Mouse (Mus musculus): ENCODE measurements at regions not wholly inside any gene's neighbourhood (a gene's known extent, or its start where the extent isn't known, plus 50 kb on each side); places are given as distances from the start of the nearest gene placed in this dataset.
A peak's percentile ranks its signal among the peaks of the same experiment; 100 is the strongest.

DNA sequence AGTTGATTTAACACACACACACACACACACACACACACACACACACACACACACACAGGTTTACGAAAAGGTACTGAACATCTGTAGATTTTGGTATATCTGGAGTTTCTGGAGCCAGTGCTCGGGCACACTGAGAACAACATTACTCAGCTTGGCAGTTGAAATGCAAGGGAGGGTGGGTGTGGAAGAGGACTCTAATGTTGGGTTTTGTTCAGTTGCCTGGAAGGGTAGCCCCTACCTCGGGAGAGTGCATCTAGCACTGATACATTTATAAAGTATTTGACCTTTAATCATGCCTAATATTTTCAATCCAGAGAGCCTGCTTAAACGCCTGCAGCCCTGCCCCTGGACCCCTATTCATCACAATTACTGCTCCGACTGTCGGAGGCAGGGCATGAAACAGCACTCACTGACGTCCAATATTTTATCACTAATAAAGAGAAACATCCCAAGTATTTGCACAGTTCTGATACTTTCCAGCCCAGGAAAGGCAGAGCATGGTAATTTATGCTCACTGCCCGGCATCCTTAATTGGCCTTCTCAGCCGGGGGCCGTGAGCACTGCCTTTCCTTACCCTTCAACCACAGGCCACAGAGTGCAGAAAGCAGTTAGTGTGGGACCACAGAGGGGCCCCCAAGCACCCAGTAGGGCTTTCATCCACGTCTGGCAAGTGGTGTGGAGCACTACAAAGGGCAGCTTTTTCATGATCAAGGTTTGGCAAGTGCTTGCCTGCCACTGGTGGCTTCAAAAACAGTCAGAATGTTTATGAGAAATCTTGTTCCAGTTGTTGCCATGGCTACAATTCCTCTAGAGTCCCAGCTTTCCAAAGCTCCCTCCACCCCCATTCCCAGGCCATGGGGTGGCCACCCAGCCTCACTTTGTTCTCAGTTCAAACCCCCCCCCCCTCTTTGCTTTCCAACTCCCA lies 76.3 kb upstream of the Pkdcc start:
- no peak overlapping the region for H3K27ac ChIP-seq (ENCODE audit: low read length)
- ATAC-seq (ENCODE audit: insufficient read depth, low FRiP score) = peak; percentile 25; the same call in 1 of the 2 replicates

DNA sequence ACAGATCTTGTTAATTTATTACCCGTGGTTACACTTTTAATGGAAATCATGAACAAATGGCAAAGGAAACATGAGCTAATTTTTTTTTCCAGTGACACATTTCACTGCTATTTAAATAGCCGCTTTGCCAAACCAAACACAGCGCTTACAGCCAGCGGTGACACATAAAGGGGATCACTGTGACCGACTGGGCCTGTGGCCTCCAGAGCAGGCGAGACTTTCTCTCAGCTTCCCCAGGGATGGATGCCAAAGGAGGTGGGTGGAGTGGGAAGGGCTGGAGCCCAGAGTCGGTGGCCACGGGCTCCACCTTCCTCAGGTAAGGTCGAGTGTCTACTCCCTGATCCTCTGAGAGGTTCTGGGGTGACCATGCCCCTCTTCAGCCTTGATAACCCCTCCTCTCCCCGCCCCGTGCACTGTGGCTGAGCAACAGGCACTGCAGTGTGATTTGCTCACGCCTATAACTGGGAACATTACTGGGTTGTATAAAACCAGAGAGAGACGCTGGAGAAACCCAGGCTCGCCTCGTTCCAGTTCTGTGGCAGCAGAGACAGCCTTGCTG lies 66.6 kb upstream of the Pkdcc start:
- 67% methylated on average over 15 of the region's 15 CpGs for WGBS
- no peak overlapping the region for H3K9ac ChIP-seq (ENCODE audit: low read length)
- no peak overlapping the region for H3K27ac ChIP-seq (ENCODE audit: low read length)
- H3K4me3 ChIP-seq (replicated peaks; ENCODE audit: low read length) = no peak overlapping the region
- no peaks in the 10 kb centered on the region for H3K36me3 ChIP-seq (ENCODE audit: control insufficient read depth, insufficient read depth, low read length)
- no peaks in the 10 kb centered on the region for H3K27me3 ChIP-seq (ENCODE audit: control insufficient read depth, insufficient read depth, low read length)
- peak; percentile 68 for ATAC-seq (ENCODE audit: insufficient read depth, low FRiP score)
- H3K4me1 ChIP-seq (ENCODE audit: control insufficient read depth, insufficient read depth, low read length) = no peaks in the 10 kb centered on the region
- H3K9me3 ChIP-seq (replicated peaks; ENCODE audit: control insufficient read depth, low read length) = 0 out of 2 replicates have a peak, but pooled peaks cover 3% of the 10 kb centered on the region
- no peak overlapping the region for H3K4me2 ChIP-seq (ENCODE audit: low read depth, low read length)

More for the DNA sequence above, 76.3 kb upstream of the Pkdcc start:
- Histone ChIP-seq H3K4me2 (ENCODE audit: low read depth, low read length) (no peak overlapping the region), H3K27me3 (ENCODE audit: control insufficient read depth, insufficient read depth, low read length) (no peaks in the 10 kb centered on the region), H3K9me3 (replicated peaks; ENCODE audit: control insufficient read depth, low read length) (no peaks in the 10 kb centered on the region), H3K36me3 (ENCODE audit: control insufficient read depth, insufficient read depth, low read length) (no peaks in the 10 kb centered on the region), H3K4me3 (replicated peaks; ENCODE audit: low read length) (no peak overlapping the region), H3K9ac (ENCODE audit: low read length) (0 out of 2 replicates have a peak overlapping the region, but pooled peaks have one; percentile 14), H3K4me1 (ENCODE audit: control insufficient read depth, insufficient read depth, low read length) (peaks cover 14% of the 10 kb centered on the region; the same call in 1 of the 2 replicates)
- 28% methylated on average over 11 of the region's 11 CpGs for WGBS

DNA sequence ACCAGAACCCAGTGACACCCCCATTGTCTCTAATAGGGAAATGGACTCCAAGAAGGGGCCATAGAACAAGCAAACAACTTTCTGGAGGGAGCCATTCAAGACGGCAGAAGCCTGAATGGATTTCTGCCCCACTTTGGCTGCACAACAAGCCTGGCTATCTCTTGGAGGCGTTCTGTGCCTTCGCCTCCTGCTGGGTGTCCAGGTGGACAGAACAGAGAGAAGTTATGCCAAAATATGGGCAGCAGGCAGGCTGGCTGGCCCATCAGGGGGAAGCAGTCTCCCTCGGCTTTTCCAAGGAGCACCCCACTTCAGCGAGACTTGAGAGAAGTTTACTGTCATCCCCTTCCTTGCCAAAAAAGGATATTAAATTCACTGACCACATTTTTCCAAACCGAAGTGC lies 65.8 kb upstream of the Pkdcc start:
- H3K4me1 ChIP-seq (ENCODE audit: control insufficient read depth, insufficient read depth, low read length) = no peaks in the 10 kb centered on the region
- no peak overlapping the region for H3K4me2 ChIP-seq (ENCODE audit: low read depth, low read length)
- no peak for ATAC-seq (ENCODE audit: insufficient read depth, low FRiP score)
- 0 out of 2 replicates have a peak, but pooled peaks cover 3% of the 10 kb centered on the region for H3K9me3 ChIP-seq (replicated peaks; ENCODE audit: control insufficient read depth, low read length)
- no peaks in the 10 kb centered on the region for H3K36me3 ChIP-seq (ENCODE audit: control insufficient read depth, insufficient read depth, low read length)
- no peaks in the 10 kb centered on the region for H3K27me3 ChIP-seq (ENCODE audit: control insufficient read depth, insufficient read depth, low read length)
- H3K27ac ChIP-seq (ENCODE audit: low read length) = no peak overlapping the region
- H3K9ac ChIP-seq (ENCODE audit: low read length) = no peak overlapping the region
- H3K4me3 ChIP-seq (replicated peaks; ENCODE audit: low read length) = no peak overlapping the region
- 71% methylated on average over 6 of the region's 6 CpGs for WGBS

DNA sequence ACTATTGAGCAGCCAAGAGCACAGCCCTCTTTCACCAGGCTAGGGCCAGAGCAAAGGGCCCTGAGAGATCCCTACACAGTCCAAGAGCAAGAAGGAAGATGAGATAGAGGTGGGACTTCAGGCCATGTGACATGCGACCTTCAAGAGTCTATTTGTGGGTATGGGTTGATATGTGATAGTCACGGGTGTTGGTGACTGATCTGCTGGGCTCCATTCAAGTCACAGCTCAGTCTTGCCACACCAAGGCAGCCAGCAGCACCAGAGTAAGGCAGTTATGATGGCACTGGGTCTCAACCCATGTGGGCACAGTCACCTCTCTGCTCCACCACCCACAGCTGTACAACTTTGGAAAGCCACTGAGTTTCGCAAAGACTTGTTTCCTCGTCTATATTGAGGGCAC lies 60.0 kb upstream of the Pkdcc start:
- Histone ChIP-seq H3K27me3 (ENCODE audit: control insufficient read depth, insufficient read depth, low read length) (no peaks in the 10 kb centered on the region), H3K4me2 (ENCODE audit: low read depth, low read length) (no peak overlapping the region), H3K36me3 (ENCODE audit: control insufficient read depth, insufficient read depth, low read length) (no peaks in the 10 kb centered on the region), H3K4me3 (replicated peaks; ENCODE audit: low read length) (no peak overlapping the region), H3K27ac (ENCODE audit: low read length) (no peak overlapping the region), H3K4me1 (ENCODE audit: control insufficient read depth, insufficient read depth, low read length) (peaks cover 5% of the 10 kb centered on the region; the same call in 1 of the 2 replicates), H3K9ac (ENCODE audit: low read length) (no peak overlapping the region), H3K9me3 (replicated peaks; ENCODE audit: control insufficient read depth, low read length) (0 out of 2 replicates have a peak, but pooled peaks cover 3% of the 10 kb centered on the region)
- ATAC-seq (ENCODE audit: insufficient read depth, low FRiP score) = no peak
- 89% methylated on average over 4 of the region's 4 CpGs for WGBS

DNA sequence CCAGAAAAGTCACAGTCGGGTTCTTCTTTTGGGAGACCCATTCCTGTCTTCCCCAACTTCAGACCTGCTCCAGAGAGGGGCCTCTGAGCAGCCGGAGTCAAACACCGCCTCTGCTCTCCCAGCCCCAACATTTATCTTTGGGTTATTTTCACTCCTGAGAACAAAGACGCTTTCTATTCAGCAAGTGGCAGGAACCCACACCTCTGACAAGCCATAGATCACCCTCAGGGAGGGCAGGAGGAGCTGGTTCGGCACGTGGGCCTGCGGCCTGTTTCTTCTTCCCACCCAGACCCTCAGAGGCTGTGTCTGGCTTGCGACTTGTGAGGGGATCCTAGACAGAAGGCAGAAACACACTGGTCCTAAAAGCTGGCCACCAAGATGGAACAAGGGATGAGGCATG lies 58.4 kb upstream of the Pkdcc start:
- Histone ChIP-seq H3K4me1 (ENCODE audit: control insufficient read depth, insufficient read depth, low read length) (peaks cover 7% of the 10 kb centered on the region; the same call in 1 of the 2 replicates), H3K9me3 (replicated peaks; ENCODE audit: control insufficient read depth, low read length) (no peaks in the 10 kb centered on the region), H3K9ac (ENCODE audit: low read length) (peak overlapping the region; percentile 28; the same call in 1 of the 2 replicates), H3K27me3 (ENCODE audit: control insufficient read depth, insufficient read depth, low read length) (no peaks in the 10 kb centered on the region), H3K36me3 (ENCODE audit: control insufficient read depth, insufficient read depth, low read length) (no peaks in the 10 kb centered on the region), H3K4me3 (replicated peaks; ENCODE audit: low read length) (no peak overlapping the region), H3K4me2 (ENCODE audit: low read depth, low read length) (no peak overlapping the region), H3K27ac (ENCODE audit: low read length) (no peak overlapping the region)
- 25% methylated on average over 8 of the region's 8 CpGs for WGBS
- ATAC-seq (ENCODE audit: insufficient read depth, low FRiP score) = 0 out of 2 replicates have a peak, but pooled peaks have one; percentile 56

DNA sequence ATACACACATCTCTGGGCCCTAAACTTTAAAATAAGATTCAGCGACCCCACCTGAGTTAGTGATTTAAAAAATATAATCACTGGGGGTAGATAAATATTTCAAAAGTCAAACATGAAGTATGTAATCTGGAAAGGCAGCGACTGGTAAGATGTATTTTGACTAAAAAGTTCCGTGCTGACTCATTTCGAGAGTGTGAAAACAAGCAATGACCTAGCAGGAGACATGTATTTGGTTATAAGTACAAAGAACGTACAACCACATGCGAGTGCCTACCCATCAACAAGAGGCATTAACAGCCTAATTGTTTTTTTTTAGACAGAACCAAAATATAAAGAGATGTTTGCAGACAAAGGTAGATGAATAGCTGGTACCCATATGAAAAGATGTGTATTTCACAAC lies 57.0 kb upstream of the Pkdcc start:
- Histone ChIP-seq H3K4me2 (ENCODE audit: low read depth, low read length) (no peak overlapping the region), H3K9ac (ENCODE audit: low read length) (no peak overlapping the region), H3K9me3 (replicated peaks; ENCODE audit: control insufficient read depth, low read length) (no peaks in the 10 kb centered on the region), H3K4me3 (replicated peaks; ENCODE audit: low read length) (no peak overlapping the region), H3K27me3 (ENCODE audit: control insufficient read depth, insufficient read depth, low read length) (no peaks in the 10 kb centered on the region), H3K4me1 (ENCODE audit: control insufficient read depth, insufficient read depth, low read length) (peaks cover 8% of the 10 kb centered on the region; the same call in 1 of the 2 replicates), H3K36me3 (ENCODE audit: control insufficient read depth, insufficient read depth, low read length) (no peaks in the 10 kb centered on the region), H3K27ac (ENCODE audit: low read length) (no peak overlapping the region)
- ATAC-seq (ENCODE audit: insufficient read depth, low FRiP score) = no peak
- 76% methylated on average over 6 of the region's 6 CpGs for WGBS

DNA sequence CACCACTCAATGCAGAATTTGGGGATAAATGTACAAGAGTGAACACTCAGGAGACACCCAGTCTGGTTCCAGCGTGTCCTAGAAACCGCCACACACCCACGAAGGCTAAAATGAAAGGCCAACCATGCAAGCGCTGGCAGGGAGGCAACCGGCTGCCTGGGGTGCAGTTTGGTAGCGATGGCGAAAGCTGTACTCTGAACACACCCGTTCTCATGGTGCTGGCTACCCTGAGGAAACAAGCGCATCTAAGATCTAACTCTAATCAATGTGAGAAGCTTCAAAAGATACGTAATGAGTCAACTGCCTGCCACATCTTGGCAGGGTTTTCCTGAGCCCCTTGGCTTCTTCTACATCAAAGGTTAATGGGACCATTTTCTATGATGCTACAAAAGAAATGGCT lies 56.4 kb upstream of the Pkdcc start:
- Histone ChIP-seq H3K9ac (ENCODE audit: low read length) (no peak overlapping the region), H3K27ac (ENCODE audit: low read length) (no peak overlapping the region), H3K4me2 (ENCODE audit: low read depth, low read length) (no peak overlapping the region), H3K4me3 (replicated peaks; ENCODE audit: low read length) (no peak overlapping the region), H3K36me3 (ENCODE audit: control insufficient read depth, insufficient read depth, low read length) (no peaks in the 10 kb centered on the region), H3K4me1 (ENCODE audit: control insufficient read depth, insufficient read depth, low read length) (peaks cover 9% of the 10 kb centered on the region), H3K9me3 (replicated peaks; ENCODE audit: control insufficient read depth, low read length) (no peaks in the 10 kb centered on the region), H3K27me3 (ENCODE audit: control insufficient read depth, insufficient read depth, low read length) (no peaks in the 10 kb centered on the region)
- ATAC-seq (ENCODE audit: insufficient read depth, low FRiP score) = no peak
- WGBS = 81% methylated on average over 10 of the region's 10 CpGs

DNA sequence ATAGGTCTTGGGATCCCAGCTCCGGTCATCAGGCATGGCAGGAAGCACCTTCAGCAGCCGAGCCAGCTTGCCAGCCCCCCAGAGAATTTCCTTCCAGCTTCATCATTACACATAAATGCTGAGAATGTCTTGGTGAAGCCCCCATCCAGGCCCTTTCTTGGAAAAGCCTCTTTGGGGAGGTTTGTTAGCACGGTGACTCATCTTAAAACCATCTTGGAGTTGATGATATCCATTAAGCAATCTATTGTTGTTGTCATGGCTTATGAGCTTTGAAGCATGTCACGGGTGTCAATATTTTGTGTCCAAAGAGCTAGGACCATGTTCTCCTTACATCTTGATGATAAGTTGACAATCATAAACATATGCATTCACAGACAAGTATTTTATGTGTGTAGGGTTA lies 55.5 kb upstream of the Pkdcc start:
- Histone ChIP-seq H3K27me3 (ENCODE audit: control insufficient read depth, insufficient read depth, low read length) (no peaks in the 10 kb centered on the region), H3K36me3 (ENCODE audit: control insufficient read depth, insufficient read depth, low read length) (no peaks in the 10 kb centered on the region), H3K4me1 (ENCODE audit: control insufficient read depth, insufficient read depth, low read length) (peaks cover 18% of the 10 kb centered on the region), H3K4me3 (replicated peaks; ENCODE audit: low read length) (no peak overlapping the region), H3K4me2 (ENCODE audit: low read depth, low read length) (no peak overlapping the region), H3K9me3 (replicated peaks; ENCODE audit: control insufficient read depth, low read length) (no peaks in the 10 kb centered on the region), H3K9ac (ENCODE audit: low read length) (no peak overlapping the region), H3K27ac (ENCODE audit: low read length) (no peak overlapping the region)
- 77% methylated on average over 4 of the region's 4 CpGs for WGBS
- no peak for ATAC-seq (ENCODE audit: insufficient read depth, low FRiP score)

DNA sequence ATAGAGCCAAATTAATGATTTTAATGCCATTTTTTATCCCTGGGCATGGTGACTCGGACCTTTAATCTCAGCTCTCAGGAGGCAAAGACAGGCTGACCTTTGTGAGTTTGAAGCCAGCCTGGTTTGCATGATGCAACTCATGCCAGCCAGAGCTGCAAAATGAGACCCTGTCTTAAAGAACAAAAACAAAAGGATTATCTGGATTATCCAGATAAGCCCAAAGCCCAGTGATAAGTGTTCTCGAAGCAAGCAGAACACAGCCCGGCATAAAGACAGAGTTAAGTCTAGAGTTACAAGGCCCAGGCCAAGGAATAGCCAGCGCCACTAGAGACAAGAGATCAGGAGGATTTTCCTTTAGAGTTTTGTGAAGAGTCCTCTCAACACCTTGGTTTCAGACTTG lies 54.8 kb upstream of the Pkdcc start:
- WGBS = 66% methylated on average over 4 of the region's 4 CpGs
- no peak for ATAC-seq (ENCODE audit: insufficient read depth, low FRiP score)
- Histone ChIP-seq H3K9me3 (replicated peaks; ENCODE audit: control insufficient read depth, low read length) (no peaks in the 10 kb centered on the region), H3K27ac (ENCODE audit: low read length) (no peak overlapping the region), H3K4me1 (ENCODE audit: control insufficient read depth, insufficient read depth, low read length) (peaks cover 20% of the 10 kb centered on the region), H3K36me3 (ENCODE audit: control insufficient read depth, insufficient read depth, low read length) (no peaks in the 10 kb centered on the region), H3K9ac (ENCODE audit: low read length) (no peak overlapping the region), H3K4me3 (replicated peaks; ENCODE audit: low read length) (no peak overlapping the region), H3K4me2 (ENCODE audit: low read depth, low read length) (no peak overlapping the region), H3K27me3 (ENCODE audit: control insufficient read depth, insufficient read depth, low read length) (no peaks in the 10 kb centered on the region)

All from stomach, embryonic 16.5 days (tissue).